Mouse (Mus musculus): ENCODE data around the gene Tmem131.
A peak's percentile ranks its signal among the peaks of the same experiment; 100 is the strongest.
"Not testable (repeated sequence)": the region's sequence is repeated elsewhere in the genome, so short reads cannot be mapped to it uniquely, and the experiment has no call there.

Tmem131 gene

GRCm38 (mm10) chr1:36836274-36836954 is 107.1 kb downstream of the Tmem131 start:
- DNase-seq (ENCODE audit: low spot score in 2 of 2), result no peak

DNA sequence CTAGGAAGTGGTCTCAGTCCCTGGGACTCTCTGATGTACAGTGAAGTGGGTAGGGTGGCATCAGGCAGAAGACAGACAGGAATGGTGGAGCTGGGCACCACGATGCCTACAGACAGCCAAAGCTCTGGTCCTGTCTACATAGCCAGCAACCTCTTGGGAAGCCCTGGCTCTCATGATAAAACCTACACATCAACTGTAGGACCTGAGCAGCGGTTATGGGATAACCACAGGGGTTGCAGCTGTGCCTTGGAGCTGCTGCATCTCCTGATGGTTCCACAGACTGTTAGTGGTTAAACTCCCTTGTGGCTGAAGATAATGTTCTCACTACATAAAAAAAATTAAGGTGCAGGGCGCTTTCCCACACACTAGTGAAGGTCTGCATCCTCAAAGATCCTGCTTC is 107.9 kb downstream of the Tmem131 start:
- DNase-seq (ENCODE audit: low spot score in 2 of 2), result no peak

DNA sequence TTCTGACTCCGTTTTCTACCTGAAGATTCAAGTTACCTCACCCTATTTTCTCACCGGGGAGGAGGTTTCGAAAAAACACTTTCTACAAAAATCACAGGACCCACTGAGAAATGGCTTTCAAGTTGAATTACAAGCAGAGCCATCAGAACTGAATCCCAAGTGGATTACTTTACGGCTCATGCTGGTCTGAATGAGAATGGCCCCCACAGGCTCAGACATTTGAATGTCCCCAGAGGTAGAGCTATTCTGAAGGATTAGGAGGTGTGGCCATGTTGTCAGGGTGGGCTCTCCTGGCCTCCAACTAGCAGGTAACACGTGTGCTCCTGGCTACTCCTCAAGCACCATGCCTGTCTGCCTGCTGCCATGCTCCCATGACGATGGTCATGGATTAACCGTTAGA is 109.4 kb downstream of the Tmem131 start:
- DNase-seq (ENCODE audit: low spot score in 2 of 2), result no peak

DNA sequence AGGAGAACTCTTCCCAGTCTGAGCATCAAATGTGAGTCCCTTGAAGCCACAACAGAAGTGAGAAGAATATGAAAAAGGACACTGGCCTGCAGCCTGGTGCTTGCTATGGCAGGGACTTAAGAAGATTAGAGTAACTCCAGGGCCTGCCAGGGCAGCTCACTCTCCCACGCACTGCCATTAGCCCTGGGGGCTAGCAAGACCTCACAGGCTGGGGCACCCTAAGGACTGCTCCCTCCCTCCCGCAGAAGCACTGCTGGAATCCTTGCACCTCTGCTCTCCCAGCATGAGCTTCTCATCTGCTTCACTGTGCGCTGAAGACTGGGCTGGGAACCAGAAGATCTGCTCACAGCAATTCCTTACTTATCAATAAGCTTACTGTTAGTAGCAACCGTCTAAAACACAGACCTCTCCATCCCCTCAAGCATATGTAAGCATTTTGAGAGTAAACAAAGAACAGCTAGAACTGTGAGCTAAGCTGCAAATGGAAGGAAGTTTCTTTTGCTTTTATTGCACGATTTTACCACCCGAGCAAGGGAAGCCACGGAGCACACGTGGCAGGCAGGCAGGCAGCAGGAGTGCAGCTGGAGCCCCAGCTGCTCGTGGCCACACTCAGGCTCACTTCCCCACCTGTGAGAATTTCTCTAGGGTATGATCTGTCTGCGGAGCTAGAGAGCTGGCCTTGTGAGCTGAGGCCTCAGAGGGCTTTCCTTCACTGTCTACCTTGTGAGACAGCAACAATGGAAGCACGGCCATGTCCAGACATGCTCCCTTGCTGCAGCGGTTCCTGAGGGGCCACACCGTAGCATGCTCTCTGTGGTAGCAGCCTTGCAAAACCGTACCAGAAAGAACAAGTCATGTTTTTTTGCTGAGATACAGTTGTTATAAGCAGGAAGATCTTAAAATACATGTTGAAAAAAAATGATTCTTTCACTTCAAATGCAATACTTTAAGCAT is 112.3 kb downstream of the Tmem131 start:
- DNase-seq (ENCODE audit: low spot score in 2 of 2), result no peak

- DNase-seq (ENCODE audit: low spot score in 2 of 2), result no peak
Measured at GRCm38 (mm10) chr1:36824356-36824755, 119.1 kb downstream of the Tmem131 start.

- not testable (repeated sequence) for DNase-seq (ENCODE audit: low spot score in 2 of 2)
Measured at GRCm38 (mm10) chr1:36821918-36822317, 121.5 kb downstream of the Tmem131 start.

- DNase-seq (ENCODE audit: low spot score in 2 of 2), result no peak
Measured at GRCm38 (mm10) chr1:36815166-36815565, 128.3 kb downstream of the Tmem131 start.

DNA sequence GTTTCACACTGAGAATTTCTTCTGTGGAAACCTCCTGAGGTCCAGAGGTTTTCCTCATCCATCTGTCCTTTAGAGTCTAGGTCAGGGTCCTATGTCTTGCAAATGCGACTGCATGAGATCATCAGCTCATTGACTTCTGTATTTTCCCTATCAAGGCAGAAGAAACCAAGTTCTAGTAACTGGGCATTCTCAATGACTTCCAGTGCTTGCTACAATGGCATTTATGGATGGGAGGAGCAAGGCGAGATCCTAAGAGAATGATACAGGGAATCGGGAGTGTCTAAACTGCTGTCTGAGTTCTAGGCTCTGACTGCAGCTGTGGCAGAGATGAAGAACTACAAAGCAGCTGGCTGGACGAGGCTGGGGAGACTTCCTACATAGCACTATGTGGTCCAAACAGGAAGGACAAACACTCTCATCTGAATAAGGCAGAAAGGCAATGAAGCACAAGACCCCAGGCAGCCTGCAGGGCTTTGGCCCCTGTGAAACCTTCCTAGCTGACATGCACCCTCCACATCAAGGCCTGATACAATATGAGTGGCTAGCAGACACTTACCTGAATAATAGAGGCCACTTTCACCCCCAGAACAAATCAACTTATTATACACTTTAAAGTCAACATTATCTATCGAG is 129.1 kb downstream of the Tmem131 start:
- DNase-seq (ENCODE audit: low spot score in 2 of 2), result no peak

GRCm38 (mm10) chr1:36813415-36813814 is 130.1 kb downstream of the Tmem131 start:
- peak in 1 of 2 experiments; percentile 42 for DNase-seq (ENCODE audit: low spot score in 2 of 2)

DNA sequence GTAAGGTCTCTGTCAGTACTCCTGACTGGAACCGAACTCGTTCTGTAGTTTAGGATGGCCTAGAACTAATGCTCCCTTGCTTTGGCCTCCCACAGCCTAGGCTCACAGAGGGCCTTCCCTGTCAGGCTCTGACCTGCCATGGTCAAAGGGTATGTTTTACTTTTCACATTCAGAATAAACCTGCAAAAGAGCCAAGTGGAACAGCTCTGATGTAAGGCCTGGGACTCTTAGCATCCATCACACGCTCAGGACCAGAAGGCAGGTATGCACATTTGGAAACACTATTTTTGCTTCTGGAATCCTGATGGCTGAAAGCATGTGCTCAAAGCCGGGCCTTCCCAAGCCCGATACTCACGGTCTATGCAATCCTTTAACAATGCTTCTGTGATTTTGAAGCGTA is 131.7 kb downstream of the Tmem131 start:
- no peak for DNase-seq (ENCODE audit: low spot score in 2 of 2)

GRCm38 (mm10) chr1:36807782-36808565 is 135.5 kb downstream of the Tmem131 start:
- no peak for DNase-seq (ENCODE audit: low spot score in 2 of 2)

DNA sequence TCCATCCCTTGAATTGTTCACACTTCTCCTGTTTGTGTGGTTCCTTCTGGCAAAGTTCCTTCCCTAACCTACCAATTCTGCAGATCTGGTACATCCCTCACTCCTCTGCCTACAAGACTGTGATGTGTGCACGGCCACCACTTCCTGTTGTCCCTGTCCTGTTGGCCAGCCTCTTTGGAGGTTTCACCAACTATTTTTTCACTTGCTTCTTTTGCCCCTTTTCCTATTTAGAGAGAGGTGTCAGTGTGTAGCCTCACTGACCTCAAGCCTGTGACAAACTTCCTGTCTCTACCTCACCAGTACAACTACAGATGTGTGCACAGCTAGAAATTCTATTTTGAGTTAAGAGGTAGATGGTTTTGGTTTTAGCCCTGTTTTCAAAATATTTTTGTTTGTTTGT is 136.4 kb downstream of the Tmem131 start:
- no peak for DNase-seq (ENCODE audit: low spot score in 2 of 2)

DNA sequence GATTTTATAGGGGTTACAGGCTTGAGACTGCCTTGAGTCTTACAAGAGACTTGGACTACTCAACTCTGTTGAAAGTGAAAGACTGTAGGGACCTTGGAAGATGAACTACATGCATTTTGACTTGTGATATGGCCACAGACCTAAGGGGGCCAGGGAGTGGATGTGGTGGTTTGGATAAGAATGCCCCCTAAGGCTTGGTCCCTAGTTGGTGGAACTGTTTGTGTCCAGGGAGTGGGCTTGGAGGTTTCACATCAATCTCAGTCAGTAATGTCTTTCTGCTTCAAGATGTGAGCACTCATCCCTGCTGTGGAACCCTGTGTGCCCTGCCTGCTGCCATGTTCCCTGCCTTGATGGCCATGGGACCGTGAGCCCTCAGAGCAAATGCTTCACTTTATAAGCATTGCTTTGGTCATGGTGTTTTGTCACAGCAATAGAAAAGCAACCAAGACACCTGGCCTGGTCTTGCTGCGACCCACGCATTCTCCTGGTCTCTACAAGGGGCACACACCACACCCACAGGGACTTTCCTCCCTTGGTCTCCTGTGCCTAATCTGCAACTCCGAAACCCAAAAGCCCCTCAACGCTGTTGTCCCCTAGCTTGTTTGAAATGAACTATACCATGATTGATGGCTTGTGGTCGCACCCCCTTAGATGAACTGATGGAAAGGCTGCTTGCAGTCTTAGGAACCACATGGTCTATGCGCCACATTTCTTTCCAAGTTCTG is 137.1 kb downstream of the Tmem131 start:
- no peak for DNase-seq (ENCODE audit: low spot score in 2 of 2)

DNA sequence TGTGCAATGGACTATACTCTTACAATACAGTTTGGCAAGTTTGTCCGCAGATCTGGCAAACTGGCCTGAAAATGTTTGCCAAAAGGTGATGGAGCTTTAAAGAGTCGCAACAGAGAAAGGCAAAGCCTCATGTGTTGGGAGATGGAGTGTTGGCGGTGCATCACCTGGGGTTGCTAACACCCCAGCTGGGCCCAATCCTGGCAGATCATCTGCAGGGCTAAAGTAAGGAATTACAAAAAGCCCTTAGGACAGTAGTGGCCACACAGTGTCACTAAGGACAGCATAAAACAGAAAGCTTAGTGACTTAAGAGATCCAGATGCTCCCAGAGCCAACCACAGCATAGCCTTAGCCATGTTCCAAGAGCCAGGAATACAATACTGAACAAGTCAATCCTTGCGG is 138.6 kb downstream of the Tmem131 start:
- no peak for DNase-seq (ENCODE audit: low spot score in 2 of 2)

DNA sequence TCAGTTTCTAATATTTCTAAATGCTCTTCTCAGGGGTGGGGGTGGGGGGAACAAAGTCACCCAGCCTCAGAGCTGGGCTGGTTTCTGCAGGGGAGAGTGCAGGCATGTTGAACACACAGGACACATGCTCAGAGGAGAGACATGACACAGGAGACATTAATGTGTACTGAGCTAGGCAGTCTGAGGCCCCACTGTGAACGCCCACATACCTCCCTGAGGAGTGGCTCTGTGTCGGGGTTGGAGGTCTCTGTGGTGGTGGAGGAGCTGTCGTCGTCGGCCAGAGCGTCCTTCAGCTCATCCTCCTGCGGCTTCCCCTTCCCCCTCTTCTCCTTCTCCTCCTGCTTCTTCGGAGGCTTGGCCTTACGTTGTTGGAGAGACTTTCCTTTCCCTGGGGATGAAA is 139.2 kb downstream of the Tmem131 start:
- DNase-seq (ENCODE audit: low spot score in 2 of 2), result no peak

DNA sequence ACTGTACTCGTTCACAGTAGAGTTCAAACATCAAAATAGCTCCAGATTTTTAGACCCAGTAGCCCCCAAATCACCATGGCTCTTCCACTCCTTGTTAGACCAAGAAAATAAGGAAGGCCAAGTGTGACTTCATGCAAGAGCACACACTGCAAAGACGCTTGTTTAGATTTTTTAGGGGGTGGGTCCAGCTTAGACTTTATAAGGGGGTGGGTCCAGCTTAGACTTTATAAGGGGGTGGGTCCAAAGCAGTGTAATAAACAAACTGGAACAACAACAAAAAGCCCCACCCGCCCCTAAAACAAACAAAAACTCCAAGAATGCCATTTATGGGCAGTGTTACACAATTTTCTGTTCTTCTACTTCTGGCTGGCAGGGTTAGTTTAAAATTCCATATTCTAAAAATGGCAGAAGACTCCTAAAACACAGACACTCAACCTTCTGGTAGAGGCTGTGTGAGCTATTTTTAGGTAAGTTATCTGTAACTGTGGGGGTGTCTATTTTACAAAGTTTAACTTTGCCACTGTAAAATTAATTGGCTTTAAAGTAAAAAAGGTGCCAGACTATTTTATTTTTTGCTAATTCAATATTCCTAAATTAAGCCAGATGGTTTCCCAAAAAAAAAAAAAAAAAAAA is 143.0 kb downstream of the Tmem131 start:
- no peak for DNase-seq (ENCODE audit: low spot score in 2 of 2)

- DNase-seq (ENCODE audit: low spot score in 2 of 2), result peak; percentile 52 to 63
Measured at GRCm38 (mm10) chr1:36797481-36797880, 146.0 kb downstream of the Tmem131 start.

GRCm38 (mm10) chr1:36796711-36797110 is 146.8 kb downstream of the Tmem131 start:
- no peak for DNase-seq (ENCODE audit: low spot score in 2 of 2)

DNA sequence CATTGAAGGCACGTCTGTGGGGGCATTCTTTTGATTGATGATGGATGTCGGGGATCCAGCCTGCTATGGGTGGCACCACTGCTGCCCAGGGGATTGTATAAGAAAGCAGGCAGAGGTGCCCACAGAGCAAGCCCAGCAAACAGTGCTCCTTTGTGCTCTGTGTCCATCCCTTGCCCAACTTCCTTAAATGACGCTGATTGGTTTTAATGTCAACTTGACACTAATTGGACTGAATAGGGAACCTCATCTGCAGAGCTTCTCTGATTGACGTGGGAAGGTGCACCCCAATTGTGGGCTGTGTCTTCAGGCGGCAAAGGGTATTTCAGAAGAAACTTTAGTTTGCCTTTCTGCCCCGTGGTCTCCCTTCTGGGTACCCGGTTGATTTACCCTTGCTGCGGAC is 154.1 kb downstream of the Tmem131 start:
- no peak for DNase-seq (ENCODE audit: low spot score in 2 of 2)

DNA sequence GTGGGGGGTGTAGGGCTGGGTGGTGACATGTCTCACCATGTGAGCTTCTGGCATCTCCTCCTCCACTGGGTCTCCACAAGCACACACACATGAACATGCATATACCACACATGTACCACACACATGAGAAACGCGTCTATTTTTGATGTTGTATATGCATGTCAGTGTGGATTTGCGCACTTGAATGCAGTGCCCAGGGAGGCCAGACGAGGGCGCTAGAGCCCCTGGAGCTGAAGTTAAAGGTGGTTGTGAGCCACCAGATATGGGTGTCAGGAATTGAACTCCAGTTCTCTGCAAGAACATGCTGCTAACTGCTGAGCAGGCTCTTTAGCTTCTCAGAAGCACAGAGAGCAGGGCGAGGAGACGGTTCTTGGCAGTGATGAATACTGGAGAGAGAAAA is 157.1 kb downstream of the Tmem131 start:
- DNase-seq (ENCODE audit: low spot score in 2 of 2), result no peak

GRCm38 (mm10) chr1:36785238-36785641 is 158.2 kb downstream of the Tmem131 start:
- peak in 1 of 2 experiments; percentile 37 for DNase-seq (ENCODE audit: low spot score in 2 of 2)

Data from frontal cortex, postnatal 14 days (tissue).